Mouse (Mus musculus): ENCODE data around the gene Rint1. TPM values are rescaled to one million over a fixed set of nuclear protein-coding genes. Genes with fewer than 3 reads are reported as not detected.

Rint1 gene
- polyA plus RNA-seq, 1 experiment from 2014 or later = 31.1 TPM

Other genes with a start within 250 kb of the Rint1 start
- gene Srpk2, start 103.1 kb upstream of the Rint1 start, polyA plus RNA-seq (2015; fragmentation: Nextera tagmentation; extraction: Ambion mirVana) = 105 and 107 TPM in 2 replicates
- gene Pus7, start 4.0 kb upstream of the Rint1 start, polyA plus RNA-seq (2015; fragmentation: Nextera tagmentation; extraction: Ambion mirVana) = 17.3 and 18.5 TPM in 2 replicates
- 68.8 and 77.0 TPM in 2 replicates for gene Tomm7, start 56.5 kb downstream of the Rint1 start, polyA plus RNA-seq (2015; fragmentation: Nextera tagmentation; extraction: Ambion mirVana)
- 33.0 and 33.3 TPM in 2 replicates for gene Fam126a, start 243.0 kb downstream of the Rint1 start, polyA plus RNA-seq (2015; fragmentation: Nextera tagmentation; extraction: Ambion mirVana)

All from midbrain, embryonic 15.5 days (tissue).